Mouse (Mus musculus) testis, postnatal 14 days (tissue): ENCODE measurements at regions not wholly inside any gene's neighbourhood (a gene's known extent, or its start where the extent isn't known, plus 50 kb on each side); places are given as distances from the start of the nearest gene placed in this dataset.
A peak's percentile ranks its signal among the peaks of the same experiment; 100 is the strongest.
"Not testable (repeated sequence)": the region's sequence is repeated elsewhere in the genome, so short reads cannot be mapped to it uniquely, and the experiment has no call there.

ENCODE experiments used
- DNase-seq: peaks from one replicate; pipeline ENCODE4 v3.0.0; 2021; ENCODE audit warnings: low spot score

DNA sequence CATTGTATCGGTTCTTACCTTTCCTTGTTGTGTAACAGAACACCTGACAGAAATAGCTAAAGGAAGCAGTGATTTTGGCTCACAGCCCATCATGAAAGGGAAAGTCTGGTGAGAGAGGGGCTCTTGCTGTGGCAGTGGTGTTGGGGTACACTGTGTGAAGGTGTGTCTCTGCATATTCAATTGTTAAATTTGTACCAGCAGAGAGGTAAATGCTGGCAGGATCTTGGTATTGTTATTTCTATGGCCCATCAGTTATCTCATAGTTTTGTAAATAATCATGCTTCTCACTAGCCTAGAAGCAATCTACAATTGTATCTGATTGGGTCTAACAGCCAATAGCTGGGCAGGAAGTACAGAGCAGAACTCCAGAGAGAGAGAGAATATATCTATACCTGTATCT, 95.7 kb downstream of the Mfap3l start:
- no peak for DNase-seq

GRCm38 (mm10) chr8:60732545-60732944, 99.9 kb downstream of the Mfap3l start:
- DNase-seq = no peak

- DNase-seq = no peak
Measured at GRCm38 (mm10) chr8:60735961-60736360, 103.3 kb downstream of the Mfap3l start.

- DNase-seq = no peak
Measured at GRCm38 (mm10) chr8:60736401-60736800, 103.8 kb downstream of the Mfap3l start.

- DNase-seq = no peak
Measured at GRCm38 (mm10) chr8:60736913-60737312, 104.3 kb downstream of the Mfap3l start.

DNA sequence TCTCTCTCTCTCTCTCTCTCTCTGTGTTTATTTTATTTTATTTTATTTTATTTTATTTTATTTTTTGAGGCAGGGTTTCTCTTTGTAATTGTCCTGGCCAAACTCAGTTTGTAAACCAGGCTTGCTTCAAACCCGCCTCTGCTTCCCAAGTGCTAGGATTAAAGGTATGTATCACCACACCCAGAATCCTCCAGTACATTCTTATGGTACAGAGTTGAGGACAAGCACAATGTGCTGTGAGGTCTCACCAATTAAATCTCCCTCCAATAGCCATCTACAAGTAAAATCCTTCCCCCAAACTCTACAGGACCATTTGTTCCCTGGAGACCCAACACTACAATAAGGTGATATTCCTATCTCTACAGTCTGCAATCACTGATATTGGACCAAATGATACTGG, 105.0 kb downstream of the Mfap3l start:
- DNase-seq = no peak

- DNase-seq = no peak
Measured at GRCm38 (mm10) chr8:60745877-60746276, 113.2 kb downstream of the Mfap3l start.

GRCm38 (mm10) chr8:60746486-60746885, 113.9 kb downstream of the Mfap3l start:
- peak; percentile 30 for DNase-seq

DNA sequence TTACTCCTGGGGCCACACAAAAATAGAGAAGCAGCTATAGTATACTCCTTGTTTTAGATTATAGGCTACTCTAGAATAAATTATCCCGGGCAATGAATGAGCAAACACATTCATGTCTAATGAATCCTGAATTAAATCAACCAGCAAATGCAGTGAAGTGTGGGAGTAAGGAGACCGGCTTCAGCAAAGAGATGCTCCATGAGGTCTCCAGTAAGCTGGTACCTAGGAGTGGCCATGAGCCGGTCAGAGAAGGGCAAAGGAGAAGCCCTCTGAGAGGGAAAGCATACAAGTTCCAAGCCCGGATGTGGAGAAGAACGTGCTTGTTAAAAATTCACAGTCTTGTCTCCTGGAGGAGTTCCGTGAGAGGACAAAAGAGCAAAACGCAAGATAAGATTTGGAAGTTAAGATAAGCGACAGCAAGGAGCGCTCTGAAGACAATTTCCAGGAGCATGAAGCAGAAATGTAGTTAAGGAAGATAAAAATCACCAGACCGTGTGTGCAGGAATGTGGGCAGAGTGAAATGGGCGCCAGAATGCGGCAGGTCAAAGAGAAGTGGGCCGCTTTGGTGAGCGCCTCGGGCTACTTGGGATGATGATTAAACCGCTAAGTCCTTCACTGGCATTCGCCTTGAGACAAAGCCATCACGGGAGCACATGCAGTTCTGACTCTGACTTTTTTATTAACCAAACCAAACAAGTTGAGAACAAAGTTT, 123.2 kb downstream of the Mfap3l start:
- DNase-seq = peak; percentile 26

- DNase-seq = no peak
Measured at GRCm38 (mm10) chr8:60763959-60764358, 126.3 kb upstream of the Hpf1 start.

- no peak for DNase-seq
Measured at GRCm38 (mm10) chr8:60773350-60773749, 116.9 kb upstream of the Hpf1 start.

DNA sequence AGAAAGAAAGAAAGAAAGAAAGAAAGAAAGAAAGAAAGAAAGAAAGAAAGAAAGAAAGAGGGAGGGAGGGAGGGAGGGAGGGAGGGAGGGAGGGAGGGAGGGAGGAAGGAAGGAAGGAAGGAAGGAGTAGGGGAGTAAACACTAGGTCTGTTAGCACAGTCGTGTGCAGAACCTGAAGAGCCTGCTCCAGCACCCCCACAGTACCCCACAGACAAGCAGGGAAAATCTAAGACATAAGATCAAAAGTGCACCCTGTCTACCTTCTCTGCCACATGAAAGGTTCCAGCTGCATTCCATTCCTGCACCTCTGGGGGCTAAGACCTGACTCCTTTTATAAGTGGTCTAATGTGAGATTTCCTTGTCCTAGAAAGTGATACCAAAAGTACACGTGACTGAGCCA, 114.0 kb upstream of the Hpf1 start:
- DNase-seq = not testable (repeated sequence)

- DNase-seq = no peak
Measured at GRCm38 (mm10) chr8:60785049-60785448, 105.2 kb upstream of the Hpf1 start.

DNA sequence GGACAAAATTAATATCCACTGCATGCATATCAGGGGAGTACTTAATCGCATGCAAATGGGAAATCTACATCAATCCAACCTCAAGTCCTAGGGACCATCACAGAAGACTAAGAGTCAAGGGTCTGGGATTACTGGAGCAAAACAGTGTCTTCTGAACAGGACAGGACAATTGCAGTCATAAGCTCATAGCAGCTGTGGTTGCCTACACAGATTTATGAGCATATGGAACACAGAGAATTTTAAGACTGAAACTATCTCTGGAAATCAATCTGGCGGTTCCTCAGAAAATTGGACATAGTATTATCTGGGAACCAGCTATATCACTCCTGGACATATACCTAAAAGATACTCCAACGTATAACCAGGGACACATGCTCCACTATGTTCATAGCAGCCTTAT, 99.8 kb upstream of the Hpf1 start:
- DNase-seq = no peak

GRCm38 (mm10) chr8:60792518-60792917, 97.7 kb upstream of the Hpf1 start:
- DNase-seq = no peak

- no peak for DNase-seq
Measured at GRCm38 (mm10) chr8:60804787-60805186, 85.4 kb upstream of the Hpf1 start.

GRCm38 (mm10) chr8:60806772-60807171, 83.4 kb upstream of the Hpf1 start:
- DNase-seq = no peak

- no peak for DNase-seq
Measured at GRCm38 (mm10) chr8:60809806-60810205, 80.4 kb upstream of the Hpf1 start.

- no peak for DNase-seq
Measured at GRCm38 (mm10) chr8:60810955-60811354, 79.3 kb upstream of the Hpf1 start.

GRCm38 (mm10) chr8:60825676-60826442, 64.4 kb upstream of the Hpf1 start:
- DNase-seq = no peak

- peak; percentile 10 for DNase-seq
Measured at GRCm38 (mm10) chr8:60827241-60827640, 63.0 kb upstream of the Hpf1 start.

- no peak for DNase-seq
Measured at GRCm38 (mm10) chr8:60829093-60829492, 61.1 kb upstream of the Hpf1 start.

DNA sequence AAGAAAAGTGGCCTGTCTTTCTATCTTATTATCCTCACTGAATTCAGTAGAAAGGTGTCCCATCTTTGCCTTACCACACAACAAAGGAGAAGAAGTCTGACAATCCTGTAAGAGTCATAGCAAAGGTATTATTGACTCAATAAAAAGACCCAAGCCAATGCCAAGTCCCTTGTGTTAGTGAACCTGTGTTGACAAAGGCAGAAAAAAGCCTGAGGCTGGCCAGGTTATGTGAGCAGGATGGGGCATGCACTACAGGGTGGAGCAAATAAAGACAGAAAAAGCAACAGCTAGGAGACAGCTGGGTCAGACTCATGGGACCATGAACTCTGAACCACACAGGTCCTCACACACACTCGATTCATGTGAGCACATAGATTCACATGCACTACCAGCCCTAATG, 59.7 kb upstream of the Hpf1 start:
- no peak for DNase-seq

DNA sequence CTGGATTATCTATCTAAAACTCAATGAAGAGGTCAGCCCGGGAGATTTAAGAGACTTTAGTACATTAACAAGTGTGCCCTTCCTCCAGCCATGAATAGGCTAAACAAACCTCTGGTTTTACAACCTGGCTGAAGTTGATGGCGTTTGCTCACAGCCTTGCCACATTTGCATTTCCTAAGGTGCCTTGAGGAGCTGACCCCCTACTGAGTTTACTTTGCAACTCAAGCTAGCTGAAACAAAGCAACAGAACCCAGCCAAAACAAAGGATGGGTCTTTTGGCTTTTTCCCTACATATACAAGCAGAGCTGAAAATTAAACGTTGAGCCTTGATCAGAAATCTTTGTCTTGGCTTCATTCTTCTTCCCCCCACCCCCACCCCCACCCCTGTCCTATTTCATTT, 51.7 kb upstream of the Hpf1 start:
- DNase-seq = no peak
